In the genomic region with DNA sequence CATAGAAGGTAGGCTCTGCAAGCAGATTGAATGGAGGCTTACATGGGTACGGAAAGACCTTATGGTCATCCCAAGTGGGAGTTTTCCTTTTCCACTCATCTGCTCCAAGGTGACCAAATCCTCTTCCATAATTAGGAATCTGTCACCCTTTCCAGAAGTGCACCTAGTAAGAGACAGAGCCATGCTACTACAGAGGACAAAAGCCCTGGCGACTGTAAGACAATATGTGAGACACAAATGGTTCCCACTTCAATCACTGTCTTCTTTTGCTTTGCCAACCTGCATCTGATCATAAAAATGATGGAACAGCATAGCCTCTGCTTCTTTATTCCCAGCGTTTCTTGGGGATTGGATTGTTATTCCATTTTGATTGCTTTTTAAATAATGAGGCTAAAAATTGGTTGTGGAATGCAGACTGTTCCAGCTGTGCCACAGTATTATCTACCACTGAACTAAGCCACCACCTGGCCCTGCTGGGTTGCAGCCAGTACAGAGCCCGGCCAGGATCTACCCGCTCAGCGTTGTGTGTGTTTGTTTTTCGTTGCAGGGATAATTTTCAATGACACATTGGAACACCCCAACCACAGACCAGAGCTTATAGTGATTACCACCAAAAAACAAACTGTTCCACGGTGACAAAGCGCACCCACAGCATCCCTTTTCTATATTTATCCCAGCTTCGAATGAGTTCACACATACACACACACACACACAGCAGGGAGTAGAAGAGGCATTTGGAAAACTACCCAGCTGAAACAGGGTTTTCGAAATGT, we compare ENCODE assay signal across 11 mouse cellular contexts.
A peak's percentile ranks its signal among the peaks of the same experiment; 100 is the strongest.
DNase-seq lines count a peak whose midpoint lies in the region; ATAC-seq lines count a peak whose summit lies in the region.
"Had no signal": no experiment of that assay in that cellular context is flagged by ENCODE, and none has a peak within 500 bp of the region (broad histone marks: within the 10 kb centered on the region; RNA-seq: fewer than 3 reads in every experiment).

No protein-coding gene starts in this region.

- H3K4me2 ChIP-seq in embryonic facial prominence, embryonic 14.5 days (ENCODE audit: low read depth, low read length) = no peak overlapping the region
- H3K4me2 ChIP-seq: liver, embryonic 13.5 days had no signal

- no peaks in the 10 kb centered on the region for H3K4me1 ChIP-seq in embryonic facial prominence, embryonic 14.5 days (ENCODE audit: control insufficient read depth, insufficient read depth, low read length)
- no peaks in the 10 kb centered on the region for H3K4me1 ChIP-seq in embryonic facial prominence, embryonic 10.5 days
- H3K4me1 ChIP-seq: liver, embryonic 13.5 days had no signal

- no peaks in the 10 kb centered on the region for H3K36me3 ChIP-seq in embryonic facial prominence, embryonic 14.5 days (ENCODE audit: control insufficient read depth, insufficient read depth, low read length)
- H3K36me3 ChIP-seq in embryonic facial prominence, embryonic 10.5 days (replicated peaks) = no peaks in the 10 kb centered on the region
- H3K36me3 ChIP-seq: liver, embryonic 13.5 days had no signal

- no peak overlapping the region for H3K27ac ChIP-seq in embryonic facial prominence, embryonic 14.5 days (replicated peaks; ENCODE audit: low read depth, low read length)
- no peak overlapping the region for H3K27ac ChIP-seq in embryonic facial prominence, embryonic 10.5 days (replicated peaks)
- H3K27ac ChIP-seq: liver, embryonic 13.5 days; stomach, postnatal 0 days had no signal

- WGBS in embryonic facial prominence, embryonic 14.5 days = 70% methylated on average over 11 of the region's 11 CpGs
- WGBS in embryonic facial prominence, embryonic 10.5 days = 81% methylated on average over 11 of the region's 11 CpGs

- no peaks in the 10 kb centered on the region for H3K9me3 ChIP-seq in embryonic facial prominence, embryonic 14.5 days (ENCODE audit: control insufficient read depth, low read length)
- no peaks in the 10 kb centered on the region for H3K9me3 ChIP-seq in embryonic facial prominence, embryonic 10.5 days
- H3K9me3 ChIP-seq: liver, embryonic 13.5 days had no signal

- peak; percentile 60; the same call in 1 of the 2 replicates for ATAC-seq in embryonic facial prominence, embryonic 14.5 days (ENCODE audit: low read depth)
- ATAC-seq: Patski had no signal

- H3K9ac ChIP-seq in embryonic facial prominence, embryonic 14.5 days (ENCODE audit: low read depth, low read length) = no peak overlapping the region
- H3K9ac ChIP-seq: liver, embryonic 13.5 days had no signal

- H3K27me3 ChIP-seq in embryonic facial prominence, embryonic 14.5 days (replicated peaks; ENCODE audit: control insufficient read depth, insufficient read depth, low read length) = no peaks in the 10 kb centered on the region
- H3K27me3 ChIP-seq in embryonic facial prominence, embryonic 10.5 days (replicated peaks; ENCODE audit: low read depth, poor library complexity, severe bottlenecking) = no peaks in the 10 kb centered on the region
- H3K27me3 ChIP-seq: liver, embryonic 13.5 days had no signal

- DNase-seq in embryonic facial prominence, embryonic 14.5 days (ENCODE audit: low spot score) = peak; percentile 17
- no peak for DNase-seq in embryonic facial prominence, embryonic 10.5 days (ENCODE audit: low spot score)
- peak; percentile 14 for DNase-seq in left cerebral cortex, adult 11 months (ENCODE audit: low spot score)
- DNase-seq in left cerebral cortex, adult 8-10 months (ENCODE audit: low spot score in 2 of 2) = no peak
- DNase-seq in layer of hippocampus, postnatal 25 days (ENCODE audit: extremely low spot score in 1 of 2, low spot score in 1 of 2) = peak; percentile 10 to 12
- DNase-seq in right cerebral cortex, postnatal 14 days = peak; percentile 3
- DNase-seq in lung, postnatal 14 days = no peak
- no peak for DNase-seq in kidney, adult 8-10 months
- DNase-seq: liver, embryonic 13.5 days had no signal

- H3K4me3 ChIP-seq in embryonic facial prominence, embryonic 14.5 days (ENCODE audit: low read depth, low read length) = no peak overlapping the region
- H3K4me3 ChIP-seq in embryonic facial prominence, embryonic 10.5 days = no peak overlapping the region
- H3K4me3 ChIP-seq: liver, embryonic 13.5 days had no signal

Comparison
In these comparisons a context has a peak if more than half of its experiments do, and no peak if none do; other contexts are left out.
1. DNase-seq: peak in embryonic facial prominence, embryonic 14.5 days (single experiment), left cerebral cortex, adult 11 months (single experiment), layer of hippocampus, postnatal 25 days (2 of 2) and right cerebral cortex, postnatal 14 days (single experiment); none in embryonic facial prominence, embryonic 10.5 days (single experiment), left cerebral cortex, adult 8-10 months (0 of 2), lung, postnatal 14 days (single experiment) and kidney, adult 8-10 months (0 of 2).